Mouse (Mus musculus): Measurements from ENCODE around the gene Spata5. TPM values are rescaled to one million over a fixed set of nuclear protein-coding genes. Genes with fewer than 3 reads are reported as not detected.
"Not testable (repeated sequence)": the region's sequence is repeated elsewhere in the genome, so short reads cannot be mapped to it uniquely, and the experiment has no call there.

Spata5 gene
- polyA plus RNA-seq, 1 experiment from 2014 or later: 19.7 TPM

GRCm38 (mm10) chr3:37516379-37516778, 96.7 kb downstream of the Spata5 start:
- H3K36me3 ChIP-seq: no peaks in the 10 kb centered on the region
- H3K27me3 ChIP-seq: no peaks in the 10 kb centered on the region
- no peaks in the 10 kb centered on the region; the same call in 1 of the 2 replicates for H3K4me1 ChIP-seq (replicated peaks)
- H3K4me2 ChIP-seq: no peak overlapping the region
- H3K9ac ChIP-seq: no peak overlapping the region
- H3K9me3 ChIP-seq (replicated peaks): no peaks in the 10 kb centered on the region
- H3K4me3 ChIP-seq: no peak overlapping the region
- H3K27ac ChIP-seq: no peak overlapping the region
- ATAC-seq (replicated peaks; ENCODE audit: insufficient number of reproducible peaks, insufficient read depth, low FRiP score, low read depth): no peak
- WGBS: 96% methylated on average over 2 of the region's 2 CpGs

- Histone ChIP-seq H3K36me3 (no peaks in the 10 kb centered on the region), H3K4me3 (no peak overlapping the region), H3K27ac (no peak overlapping the region), H3K27me3 (no peaks in the 10 kb centered on the region), H3K9me3 (replicated peaks) (no peaks in the 10 kb centered on the region), H3K4me1 (replicated peaks) (no peaks in the 10 kb centered on the region; the same call in 1 of the 2 replicates), H3K4me2 (no peak overlapping the region), H3K9ac (no peak overlapping the region)
- ATAC-seq (replicated peaks; ENCODE audit: insufficient number of reproducible peaks, insufficient read depth, low FRiP score, low read depth): no peak
These were observed 98.9 kb downstream of the Spata5 start for GRCm38 (mm10) chr3:37518611-37519010.

- Histone ChIP-seq H3K27ac (no peak overlapping the region), H3K4me1 (replicated peaks) (no peaks in the 10 kb centered on the region; the same call in 1 of the 2 replicates), H3K4me3 (no peak overlapping the region), H3K27me3 (no peaks in the 10 kb centered on the region), H3K36me3 (no peaks in the 10 kb centered on the region), H3K9ac (no peak overlapping the region), H3K4me2 (no peak overlapping the region), H3K9me3 (replicated peaks) (no peaks in the 10 kb centered on the region)
- 50% methylated on average over 3 of the region's 3 CpGs for WGBS
- ATAC-seq (replicated peaks; ENCODE audit: insufficient number of reproducible peaks, insufficient read depth, low FRiP score, low read depth): no peak
These were observed 100.8 kb downstream of the Spata5 start for GRCm38 (mm10) chr3:37520334-37521023.

GRCm38 (mm10) chr3:37532079-37532478, 112.4 kb downstream of the Spata5 start:
- Histone ChIP-seq H3K36me3 (no peaks in the 10 kb centered on the region; the same call in 1 of the 2 replicates), H3K9me3 (replicated peaks) (no peaks in the 10 kb centered on the region), H3K4me3 (no peak overlapping the region), H3K4me2 (no peak overlapping the region), H3K4me1 (replicated peaks) (no peaks in the 10 kb centered on the region), H3K9ac (no peak overlapping the region), H3K27ac (no peak overlapping the region), H3K27me3 (no peaks in the 10 kb centered on the region)
- ATAC-seq (replicated peaks; ENCODE audit: insufficient number of reproducible peaks, insufficient read depth, low FRiP score, low read depth): no peak

- H3K27me3 ChIP-seq; H3K4me3 ChIP-seq; H3K4me1 ChIP-seq (replicated peaks); H3K4me2 ChIP-seq; H3K9ac ChIP-seq; H3K36me3 ChIP-seq; H3K9me3 ChIP-seq (replicated peaks); ATAC-seq (replicated peaks; ENCODE audit: insufficient number of reproducible peaks, insufficient read depth, low FRiP score, low read depth); H3K27ac ChIP-seq: not testable (repeated sequence)
- WGBS: 98% methylated on average over 2 of the region's 2 CpGs
These were observed 121.0 kb downstream of the Spata5 start for GRCm38 (mm10) chr3:37540701-37541100.

- ATAC-seq (replicated peaks; ENCODE audit: insufficient number of reproducible peaks, insufficient read depth, low FRiP score, low read depth): no peak
- H3K27ac ChIP-seq: no peak overlapping the region
- WGBS: 87% methylated on average over 4 of the region's 4 CpGs
- H3K9me3 ChIP-seq (replicated peaks): no peaks in the 10 kb centered on the region
- no peaks in the 10 kb centered on the region for H3K36me3 ChIP-seq
- no peaks in the 10 kb centered on the region for H3K27me3 ChIP-seq
- H3K4me2 ChIP-seq: no peak overlapping the region
- no peaks in the 10 kb centered on the region for H3K4me1 ChIP-seq (replicated peaks)
- no peak overlapping the region for H3K9ac ChIP-seq
- H3K4me3 ChIP-seq: no peak overlapping the region
These were observed 126.7 kb downstream of the Spata5 start for GRCm38 (mm10) chr3:37546351-37546750.

GRCm38 (mm10) chr3:37550190-37550589, 130.5 kb downstream of the Spata5 start:
- no peak overlapping the region for H3K9ac ChIP-seq
- no peak overlapping the region for H3K4me3 ChIP-seq
- H3K4me1 ChIP-seq (replicated peaks): no peaks in the 10 kb centered on the region
- no peak overlapping the region for H3K4me2 ChIP-seq
- no peaks in the 10 kb centered on the region for H3K36me3 ChIP-seq
- H3K27ac ChIP-seq: no peak overlapping the region
- no peaks in the 10 kb centered on the region for H3K9me3 ChIP-seq (replicated peaks)
- ATAC-seq (replicated peaks; ENCODE audit: insufficient number of reproducible peaks, insufficient read depth, low FRiP score, low read depth): no peak
- WGBS: 81% methylated on average over 3 of the region's 3 CpGs
- no peaks in the 10 kb centered on the region for H3K27me3 ChIP-seq

GRCm38 (mm10) chr3:37550594-37550993, 130.9 kb downstream of the Spata5 start:
- no peaks in the 10 kb centered on the region for H3K27me3 ChIP-seq
- WGBS: 61% methylated on average over 1 of the region's 1 CpGs
- no peaks in the 10 kb centered on the region for H3K36me3 ChIP-seq
- no peak for ATAC-seq (replicated peaks; ENCODE audit: insufficient number of reproducible peaks, insufficient read depth, low FRiP score, low read depth)
- no peaks in the 10 kb centered on the region for H3K9me3 ChIP-seq (replicated peaks)
- no peak overlapping the region for H3K4me2 ChIP-seq
- no peak overlapping the region for H3K4me3 ChIP-seq
- no peaks in the 10 kb centered on the region for H3K4me1 ChIP-seq (replicated peaks)
- H3K27ac ChIP-seq: no peak overlapping the region
- H3K9ac ChIP-seq: no peak overlapping the region

GRCm38 (mm10) chr3:37551486-37551885, 131.8 kb downstream of the Spata5 start:
- peaks cover 4% of the 10 kb centered on the region for H3K4me1 ChIP-seq (replicated peaks)
- no peaks in the 10 kb centered on the region for H3K27me3 ChIP-seq
- no peak overlapping the region for H3K9ac ChIP-seq
- no peaks in the 10 kb centered on the region for H3K36me3 ChIP-seq
- no peak for ATAC-seq (replicated peaks; ENCODE audit: insufficient number of reproducible peaks, insufficient read depth, low FRiP score, low read depth)
- no peak overlapping the region for H3K4me2 ChIP-seq
- H3K27ac ChIP-seq: no peak overlapping the region
- 80% methylated on average over 1 of the region's 1 CpGs for WGBS
- H3K4me3 ChIP-seq: no peak overlapping the region
- H3K9me3 ChIP-seq (replicated peaks): no peaks in the 10 kb centered on the region

- H3K4me3 ChIP-seq: no peak overlapping the region
- no peaks in the 10 kb centered on the region for H3K27me3 ChIP-seq
- no peaks in the 10 kb centered on the region for H3K9me3 ChIP-seq (replicated peaks)
- H3K9ac ChIP-seq: no peak overlapping the region
- ATAC-seq (replicated peaks; ENCODE audit: insufficient number of reproducible peaks, insufficient read depth, low FRiP score, low read depth): no peak
- no peak overlapping the region for H3K4me2 ChIP-seq
- H3K36me3 ChIP-seq: no peaks in the 10 kb centered on the region
- 75% methylated on average over 3 of the region's 3 CpGs for WGBS
- no peak overlapping the region for H3K27ac ChIP-seq
- H3K4me1 ChIP-seq (replicated peaks): peaks cover 5% of the 10 kb centered on the region
These were observed 132.5 kb downstream of the Spata5 start for GRCm38 (mm10) chr3:37552244-37552643.

- Histone ChIP-seq H3K4me3 (no peak overlapping the region), H3K4me2 (no peak overlapping the region), H3K27me3 (no peaks in the 10 kb centered on the region), H3K4me1 (replicated peaks) (peaks cover 17% of the 10 kb centered on the region), H3K36me3 (no peaks in the 10 kb centered on the region), H3K9ac (no peak overlapping the region), H3K9me3 (replicated peaks) (no peaks in the 10 kb centered on the region), H3K27ac (no peak overlapping the region)
- ATAC-seq (replicated peaks; ENCODE audit: insufficient number of reproducible peaks, insufficient read depth, low FRiP score, low read depth): no peak
- WGBS: 91% methylated on average over 1 of the region's 1 CpGs
These were observed 133.8 kb downstream of the Spata5 start for GRCm38 (mm10) chr3:37553371-37554033.
